Mouse (Mus musculus) gastrocnemius, adult 2 months (tissue): ENCODE data around the gene Dnm1. TPM values are rescaled to one million over a fixed set of nuclear protein-coding genes. Genes with fewer than 3 reads are reported as not detected.
A peak's percentile ranks its signal among the peaks of the same experiment; 100 is the strongest.

Experiments used
- DNase-seq: peaks from one replicate; pipeline ENCODE4 v3.0.0; 2022
- H3K27ac ChIP-seq: fragments of 200-600 bp; 2 replicates; pipeline ENCODE4 v1.8.1; 2022; ENCODE audit warnings: mild to moderate bottlenecking
- H3K4me3 ChIP-seq: fragments of 200-600 bp; 2 replicates; pipeline ENCODE4 v1.8.1; 2022; ENCODE audit warnings: mild to moderate bottlenecking, moderate library complexity
- CTCF ChIP-seq: fragments of 200-600 bp; IDR thresholded peaks from 2 replicates; pipeline ENCODE4 v1.8.1; 2022; ENCODE audit warnings: antibody characterized with exemption, mild to moderate bottlenecking, moderate library complexity
- intact Hi-C: fragments of 180-260 bp; cut with DNase I; formaldehyde crosslinking; loops from one replicate; pipeline ENCODE4 v1.15.1; 2025
- total RNA-seq, 2 experiments: library from RNA; stranded (reverse); gene quantifications; 2 replicates each; pipeline ENCODE4 v1.2.3; 2021

Dnm1 gene
- total RNA-seq, 2 experiments from 2014 or later = 3.7 to 8.2 TPM

GRCm38 (mm10) chr2:32322754-32323741 lies 30.1 kb downstream of the Dnm1 start:
- no peak overlapping the region for H3K27ac ChIP-seq
- intact Hi-C loops = no loop called here
- TF ChIP-seq CTCF = no peak
- H3K4me3 ChIP-seq = no peak overlapping the region
- no peak for DNase-seq

- peak; percentile 51 for DNase-seq
- Histone ChIP-seq H3K27ac (peak overlapping the region; percentile 35), H3K4me3 (no peak overlapping the region)
- TF ChIP-seq CTCF = no peak
- intact Hi-C loops = no loop called here
Measured at GRCm38 (mm10) chr2:32321591-32322298, 31.4 kb downstream of the Dnm1 start.

GRCm38 (mm10) chr2:32320721-32321120 lies 32.4 kb downstream of the Dnm1 start:
- Histone ChIP-seq H3K4me3 (peak overlapping the region; percentile 34), H3K27ac (peak overlapping the region; percentile 91)
- DNase-seq = no peak
- intact Hi-C loops = no loop called here
- no peak for TF ChIP-seq CTCF

DNA sequence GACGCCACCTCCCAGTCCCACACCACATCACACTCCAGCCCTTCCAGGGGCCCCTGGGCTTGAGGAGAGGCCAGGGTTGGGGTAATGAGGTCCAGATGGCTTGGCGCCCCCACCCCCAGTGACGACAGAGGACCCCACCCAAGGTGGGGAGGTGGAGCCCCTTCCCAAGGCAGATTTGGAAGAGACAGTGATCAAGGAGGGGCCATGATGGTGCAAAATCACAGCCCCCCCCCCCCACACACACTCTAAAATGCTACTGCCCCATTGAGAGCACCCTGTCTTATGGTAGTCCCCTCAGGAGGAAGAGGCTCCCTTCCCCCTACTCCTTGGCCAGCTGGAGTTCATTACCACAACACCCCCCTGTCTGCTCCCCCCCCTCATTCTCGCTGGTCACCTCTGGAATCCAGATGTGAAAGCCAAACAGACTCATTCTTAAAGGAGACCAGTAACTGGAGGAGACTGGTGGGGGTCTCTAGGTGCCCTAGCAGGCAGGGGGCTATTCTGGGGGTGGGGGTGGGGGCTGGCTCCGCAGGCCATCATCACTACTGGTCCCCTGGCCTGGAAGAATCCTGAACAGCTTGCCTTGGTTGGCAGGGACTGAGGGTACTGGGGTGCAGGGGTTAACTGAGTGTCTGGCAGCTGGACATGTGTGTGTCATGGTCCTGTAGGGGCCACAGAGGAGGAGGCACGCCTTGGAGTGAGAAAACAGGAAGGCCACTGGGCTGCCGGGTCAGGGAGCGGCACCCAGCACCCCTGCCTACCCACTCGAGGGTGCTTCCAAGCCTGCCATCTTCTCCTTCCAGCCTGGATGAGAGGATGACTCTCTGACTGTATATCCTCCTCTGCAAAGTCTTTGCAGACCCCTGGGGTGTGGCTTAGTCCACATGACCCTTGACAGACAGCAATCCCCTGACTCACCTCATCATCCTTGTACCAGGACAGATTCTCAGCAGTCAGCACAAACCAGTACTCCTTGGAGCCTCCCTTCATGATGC lies 33.3 kb downstream of the Dnm1 start:
- TF ChIP-seq CTCF = no peak
- H3K27ac ChIP-seq = peak overlapping the region; percentile 91
- peak; percentile 83 for DNase-seq
- peak overlapping the region; percentile 72 for H3K4me3 ChIP-seq
- intact Hi-C loops = no loop called here

- DNase-seq = no peak
- H3K27ac ChIP-seq = peak overlapping the region; percentile 91
- TF ChIP-seq CTCF = no peak
- intact Hi-C loops = no loop called here
- peak overlapping the region; percentile 72 for H3K4me3 ChIP-seq
Measured at GRCm38 (mm10) chr2:32318709-32319585, 34.2 kb downstream of the Dnm1 start.

GRCm38 (mm10) chr2:32317791-32318417 lies 35.2 kb downstream of the Dnm1 start:
- intact Hi-C loops = no loop called here
- peak overlapping the region; percentile 72 for H3K4me3 ChIP-seq
- peak overlapping the region; percentile 91 for H3K27ac ChIP-seq
- peak; percentile 85 for DNase-seq
- TF ChIP-seq CTCF = no peak

GRCm38 (mm10) chr2:32316887-32317656 lies 36.1 kb downstream of the Dnm1 start:
- no peak for TF ChIP-seq CTCF
- Histone ChIP-seq H3K4me3 (no peak overlapping the region), H3K27ac (peak overlapping the region; percentile 91)
- intact Hi-C loops = no loop called here
- peak; percentile 46 for DNase-seq

DNA sequence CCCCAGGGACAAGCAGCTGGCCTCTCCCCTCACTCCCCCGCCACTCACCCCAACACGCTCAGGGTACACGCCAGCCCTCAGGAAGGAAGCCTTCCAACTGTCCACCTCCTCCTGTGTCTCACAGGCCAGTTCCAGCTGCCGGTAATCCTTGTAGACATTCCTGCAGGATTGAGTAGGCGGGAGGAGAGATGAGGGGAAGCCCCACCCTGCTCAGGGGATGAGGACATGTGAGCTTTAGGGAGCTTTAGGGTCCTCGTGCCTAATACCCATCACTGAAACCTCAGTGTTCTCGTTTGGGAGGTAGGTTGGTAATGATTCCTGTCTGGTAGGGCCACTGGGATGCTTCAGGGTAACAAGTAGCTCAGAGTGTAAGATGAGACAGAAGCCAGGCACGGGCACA lies 37.4 kb downstream of the Dnm1 start:
- Histone ChIP-seq H3K4me3 (no peak overlapping the region), H3K27ac (peak overlapping the region; percentile 91)
- no peak for TF ChIP-seq CTCF
- peak; percentile 62 for DNase-seq
- intact Hi-C loops = no loop called here

- DNase-seq = no peak
- Histone ChIP-seq H3K27ac (peak overlapping the region; percentile 91), H3K4me3 (no peak overlapping the region)
- intact Hi-C loops = no loop called here
- no peak for TF ChIP-seq CTCF
Measured at GRCm38 (mm10) chr2:32314831-32315230, 38.3 kb downstream of the Dnm1 start.

- intact Hi-C loops = no loop called here
- Histone ChIP-seq H3K4me3 (peak overlapping the region; percentile 78), H3K27ac (peak overlapping the region; percentile 56; the same call in 1 of the 2 replicates)
- DNase-seq = peak; percentile 89
- TF ChIP-seq CTCF = no peak
Measured at GRCm38 (mm10) chr2:32312318-32312964, 40.7 kb downstream of the Dnm1 start.
